Mouse (Mus musculus) left cerebral cortex, adult 11 months (tissue): ENCODE results near the gene Galk2.

ENCODE experiments used
- DNase-seq: peaks from one replicate; pipeline ENCODE4 v3.0.0; 2022; ENCODE audit warnings: low spot score

Galk2 gene

GRCm38 (mm10) chr2:125943301-125943700, 84.4 kb downstream of the Galk2 start:
- DNase-seq, result no peak

DNA sequence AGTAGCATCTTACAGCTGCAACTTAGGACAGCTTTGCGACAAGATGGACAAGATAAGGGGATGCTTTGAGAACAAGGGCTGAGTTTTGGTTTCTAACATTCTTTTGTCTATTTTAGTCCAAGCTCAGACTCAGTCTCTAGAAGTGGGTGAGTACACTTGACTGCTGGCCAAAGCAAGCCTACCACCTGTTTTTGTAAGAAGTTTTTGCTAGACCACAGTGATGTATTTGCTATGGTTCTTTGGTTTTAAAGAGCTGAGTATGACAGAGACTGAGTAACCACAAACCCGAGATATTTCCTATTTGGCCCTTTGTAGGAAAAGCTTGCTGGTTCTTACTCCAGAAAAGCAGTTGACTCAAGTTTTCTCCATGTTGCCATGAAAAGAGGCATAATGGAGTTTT, 89.3 kb downstream of the Galk2 start:
- DNase-seq, result no peak

- DNase-seq, result no peak
Measured at GRCm38 (mm10) chr2:125968811-125969210, 109.9 kb downstream of the Galk2 start.

DNA sequence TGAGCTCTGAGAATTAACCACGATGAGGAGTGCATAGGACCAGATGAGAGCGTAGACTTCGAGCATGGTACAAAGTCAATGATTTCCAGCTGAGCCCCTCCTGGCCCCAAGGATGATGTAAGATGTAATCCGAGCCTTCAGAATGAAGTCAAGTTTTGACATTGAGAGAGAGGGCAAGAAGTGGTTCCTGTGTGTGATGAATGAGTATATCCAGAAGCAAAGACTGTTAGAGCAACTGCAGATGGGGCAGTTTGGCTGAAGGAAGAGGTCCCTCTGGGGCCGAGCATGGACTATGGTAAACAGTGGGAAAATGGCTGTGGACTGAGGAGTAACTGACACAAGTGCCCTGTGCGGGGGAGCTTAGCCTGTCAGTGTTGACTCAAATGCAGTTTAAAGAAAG, 114.3 kb downstream of the Galk2 start:
- no peak for DNase-seq

DNA sequence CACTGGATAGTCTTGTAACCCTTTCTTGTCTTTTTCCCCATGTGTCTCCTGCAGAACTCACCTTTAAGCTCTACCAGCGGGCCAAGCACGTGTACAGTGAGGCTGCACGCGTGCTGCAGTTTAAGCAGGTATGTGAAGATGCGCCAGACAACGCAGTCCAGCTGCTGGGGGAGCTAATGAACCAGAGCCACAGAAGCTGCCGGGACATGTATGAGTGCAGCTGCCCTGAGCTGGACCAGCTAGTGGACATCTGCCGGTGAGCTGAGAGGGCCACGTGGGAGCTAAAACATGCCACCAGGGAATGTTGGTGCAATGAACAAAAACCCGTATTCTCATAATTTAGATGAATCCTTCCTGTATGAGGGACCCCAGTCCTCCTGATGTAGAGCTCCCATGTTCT, 116.3 kb downstream of the Galk2 start:
- DNase-seq, result no peak

DNA sequence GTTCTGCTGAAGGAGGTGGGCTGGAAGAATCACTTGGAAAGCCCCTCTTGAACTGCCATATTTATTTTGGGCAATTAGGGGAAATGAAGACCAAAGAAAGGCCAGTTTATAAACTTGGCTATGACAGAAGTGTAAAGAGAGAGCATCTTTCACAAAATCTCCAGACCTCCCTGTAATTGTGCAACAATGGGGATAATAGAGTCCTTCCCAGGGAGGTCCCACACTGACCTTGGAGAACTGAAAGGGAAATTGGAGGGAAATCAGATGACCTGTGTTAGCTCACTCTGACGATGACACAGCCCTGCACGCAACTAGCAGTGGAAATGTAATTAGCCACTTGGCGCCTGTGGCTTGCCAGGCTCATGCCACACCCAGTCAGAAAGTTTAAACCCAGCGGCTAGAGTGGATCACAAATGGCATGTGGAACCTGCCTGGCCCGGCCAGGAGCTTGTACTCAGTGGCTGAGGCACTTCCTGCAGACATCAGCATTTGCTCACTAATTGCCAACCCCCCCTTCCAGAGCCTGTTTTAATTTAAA, 117.0 kb downstream of the Galk2 start:
- DNase-seq, result no peak

DNA sequence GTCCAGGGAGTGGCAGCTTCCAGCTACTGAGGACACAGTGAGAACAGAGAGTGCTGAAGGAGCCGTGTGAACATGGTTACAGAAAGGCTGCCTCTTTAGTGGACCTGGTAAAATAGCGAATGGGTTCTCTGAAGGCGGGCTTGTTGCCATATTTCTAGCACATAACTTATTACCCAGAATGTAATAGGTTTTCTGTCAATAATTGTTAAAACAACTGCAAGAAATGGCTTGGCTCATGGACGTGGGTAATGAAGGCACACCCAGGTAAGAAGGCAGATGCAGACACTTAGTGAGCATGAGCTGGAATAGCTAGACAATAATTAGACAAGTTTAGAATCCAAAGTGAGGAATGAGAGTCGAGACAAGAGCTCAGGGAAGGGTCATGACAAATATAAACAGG, 143.4 kb downstream of the Galk2 start:
- no peak for DNase-seq

DNA sequence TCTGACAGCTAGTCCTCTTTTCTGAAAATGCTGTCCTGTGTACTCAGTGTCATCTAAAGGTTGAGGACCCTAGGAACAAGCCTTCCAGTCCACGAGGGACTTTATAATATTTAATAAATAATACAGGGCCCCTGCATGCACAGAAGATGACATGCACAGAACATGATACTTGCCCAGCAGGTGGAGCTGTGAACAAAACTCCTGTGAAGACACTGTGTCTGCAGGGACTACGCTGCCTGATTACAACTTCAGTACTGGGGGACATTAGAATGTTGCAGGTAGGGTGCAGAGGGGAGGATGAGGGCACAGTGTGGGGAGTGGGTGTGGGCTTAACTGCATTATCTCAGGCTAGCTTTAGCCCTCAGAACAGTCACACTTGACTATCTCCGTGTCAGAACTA, 147.2 kb downstream of the Galk2 start:
- DNase-seq, result peak; percentile 9

DNA sequence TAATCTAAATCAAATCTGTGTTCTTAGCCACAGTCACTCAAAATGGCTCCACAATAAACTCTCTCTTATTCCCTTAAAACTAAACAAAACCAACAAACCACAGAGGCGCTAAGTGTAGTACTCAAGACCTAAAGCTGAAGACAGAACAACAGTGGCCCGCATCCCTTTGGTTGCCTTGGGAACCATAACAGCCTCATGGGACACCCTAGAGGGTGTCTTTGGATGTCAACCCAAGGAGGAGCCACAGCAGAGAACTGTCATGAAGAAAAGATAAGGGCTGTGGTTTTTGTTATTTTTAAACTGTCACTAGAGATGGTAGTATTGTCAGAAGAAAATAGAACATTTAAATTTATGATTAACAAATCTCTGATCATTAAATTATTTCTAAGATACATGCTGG, 147.8 kb downstream of the Galk2 start:
- no peak for DNase-seq

- DNase-seq, result no peak
Measured at GRCm38 (mm10) chr2:126014989-126015710, 156.2 kb downstream of the Galk2 start.

DNA sequence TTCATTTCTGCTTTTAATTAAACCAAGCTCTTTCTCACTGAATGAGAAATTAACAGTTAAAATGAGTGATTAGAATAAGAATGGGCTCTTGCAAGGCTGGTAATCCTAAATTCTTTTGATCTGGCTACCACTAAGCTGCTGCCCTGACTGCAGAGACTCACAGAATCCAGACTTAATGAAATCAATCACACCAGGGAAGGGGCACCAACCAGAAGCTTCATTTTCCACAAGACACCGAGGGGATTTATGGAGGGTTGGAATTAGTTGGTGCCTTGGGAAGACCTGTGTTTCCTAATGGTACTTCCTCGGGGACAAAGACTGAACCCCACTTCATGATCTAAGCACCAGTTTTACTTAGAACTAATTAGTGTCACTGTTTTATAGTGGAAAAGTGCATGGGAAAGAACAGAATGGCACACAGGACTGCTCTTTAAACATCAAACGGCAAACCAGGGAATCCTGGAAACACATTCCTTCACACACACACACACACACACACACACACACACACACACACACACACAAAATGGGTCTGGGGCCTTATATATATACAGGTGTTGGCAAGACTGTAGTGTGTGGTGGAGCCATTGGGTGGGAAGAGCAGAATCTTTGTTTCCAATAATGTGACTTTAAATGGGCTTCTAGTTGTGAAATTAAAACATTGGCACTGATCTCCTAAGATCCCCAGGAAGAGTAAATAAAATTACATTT, 157.0 kb downstream of the Galk2 start:
- DNase-seq, result no peak

DNA sequence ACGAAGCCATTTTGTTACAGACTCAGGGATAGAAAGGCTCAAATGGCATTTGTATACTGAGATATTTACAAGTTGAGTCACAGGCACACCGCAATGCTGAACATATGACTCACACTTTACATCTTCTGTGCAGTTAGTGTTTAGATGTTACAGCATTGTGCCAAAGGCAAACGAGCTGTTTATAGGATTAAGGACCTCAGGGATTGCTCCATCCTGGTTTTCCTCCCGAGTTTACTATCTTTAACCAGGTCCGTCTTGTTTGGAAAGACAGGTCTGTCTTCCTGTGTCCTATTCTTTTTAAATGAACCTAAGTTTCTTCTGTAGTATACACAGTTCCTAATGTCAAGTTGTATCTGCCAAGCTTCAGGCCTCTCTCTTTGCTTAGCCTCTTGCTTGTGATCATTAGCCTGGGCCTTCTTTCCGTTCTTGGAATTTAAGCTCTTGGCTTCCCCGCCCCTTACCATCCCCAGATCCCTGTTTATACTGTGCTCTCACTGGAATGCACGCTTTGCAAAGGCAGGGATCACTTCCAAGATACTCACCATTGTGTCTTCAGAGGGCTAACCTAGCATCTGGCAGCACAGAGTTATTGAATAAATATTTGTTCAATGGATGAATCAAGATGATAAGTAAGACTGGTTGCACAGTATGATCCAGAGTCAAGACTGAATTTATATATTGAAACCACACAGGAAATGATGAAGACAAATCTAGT, 172.4 kb downstream of the Galk2 start:
- DNase-seq, result no peak

DNA sequence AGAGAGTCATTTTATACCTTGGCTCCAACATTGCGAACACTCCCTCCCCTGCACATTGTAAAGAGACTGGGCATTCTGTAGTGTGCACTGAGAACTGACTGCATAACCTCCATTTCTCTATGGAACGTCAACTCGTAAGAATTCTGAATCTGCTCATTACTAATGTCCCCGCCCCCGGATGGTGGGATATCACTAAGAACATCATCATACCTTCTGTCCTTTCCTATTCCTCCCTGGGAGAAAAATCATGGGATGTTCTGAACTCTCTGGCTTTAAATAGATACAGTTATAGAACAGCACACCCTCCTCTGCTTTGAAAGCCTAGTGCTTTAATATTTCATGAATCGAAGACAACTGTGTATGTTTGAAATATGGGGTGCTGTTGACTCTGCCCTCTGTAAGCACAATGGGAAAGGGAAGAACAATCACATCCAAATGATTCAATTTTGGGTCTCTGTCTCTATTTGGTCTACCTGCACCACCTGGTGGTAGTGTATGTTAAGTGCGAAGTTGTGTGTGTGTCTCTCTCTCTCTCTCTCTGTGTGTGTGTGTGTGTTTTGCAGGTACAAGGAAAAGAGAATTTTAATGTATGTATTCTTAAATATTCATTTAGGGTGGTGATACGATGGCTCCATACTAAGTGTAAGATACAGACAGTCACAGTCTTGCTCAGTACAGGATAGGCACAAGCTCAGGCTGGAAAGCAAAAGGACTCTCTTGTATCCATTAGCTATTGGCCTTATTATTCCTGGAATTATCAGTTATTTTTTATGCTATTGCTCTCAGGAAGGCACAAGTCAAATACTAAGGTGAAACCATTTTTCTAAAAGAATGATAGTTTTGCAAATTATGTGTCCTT, 174.4 kb downstream of the Galk2 start:
- no peak for DNase-seq
